Mouse (Mus musculus): Measurements from ENCODE around the gene Spata2. TPM values are rescaled to one million over a fixed set of nuclear protein-coding genes. Genes with fewer than 3 reads are reported as not detected.

The Spata2 gene
- total RNA-seq, 1 experiment from 2014 or later: 16.9 TPM

GRCm38 (mm10) chr2:167487994-167488393, 4.7 kb downstream of the Spata2 start:
- no peak for ATAC-seq (replicated peaks in 1 of 2; ENCODE audit: insufficient read depth in 1 of 2, low FRiP score in 2 of 2, low TSS enrichment in 1 of 2, low read depth in 1 of 2, poor library complexity in 2 of 2, severe bottlenecking in 2 of 2)

GRCm38 (mm10) chr2:167487551-167487950, 5.1 kb downstream of the Spata2 start:
- ATAC-seq (replicated peaks in 1 of 2; ENCODE audit: insufficient read depth in 1 of 2, low FRiP score in 2 of 2, low TSS enrichment in 1 of 2, low read depth in 1 of 2, poor library complexity in 2 of 2, severe bottlenecking in 2 of 2): no peak

DNA sequence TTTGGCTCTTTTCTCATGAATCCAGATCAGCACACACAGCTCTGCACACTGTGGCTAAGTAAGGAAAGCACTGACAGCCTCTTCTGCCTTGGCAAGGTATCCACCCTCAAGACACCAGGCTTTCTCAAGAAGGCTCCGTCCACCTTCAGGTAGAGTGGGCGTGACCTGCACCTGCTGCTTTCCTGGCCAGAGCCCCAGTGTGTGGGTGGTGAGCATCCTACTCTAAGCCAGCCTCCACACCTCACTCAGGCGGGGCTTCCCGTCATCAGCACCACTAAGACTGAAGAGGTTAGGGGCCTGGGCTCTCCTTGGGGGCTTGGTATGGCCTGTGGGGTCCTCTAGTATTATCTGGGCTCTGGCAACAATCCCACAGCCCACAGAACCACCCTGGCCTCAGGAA, 6.1 kb downstream of the Spata2 start:
- ATAC-seq (replicated peaks in 1 of 2; ENCODE audit: insufficient read depth in 1 of 2, low FRiP score in 2 of 2, low TSS enrichment in 1 of 2, low read depth in 1 of 2, poor library complexity in 2 of 2, severe bottlenecking in 2 of 2): no peak

- no peak for ATAC-seq (replicated peaks in 1 of 2; ENCODE audit: insufficient read depth in 1 of 2, low FRiP score in 2 of 2, low TSS enrichment in 1 of 2, low read depth in 1 of 2, poor library complexity in 2 of 2, severe bottlenecking in 2 of 2)
These were observed 6.9 kb downstream of the Spata2 start for GRCm38 (mm10) chr2:167485501-167486377.

DNA sequence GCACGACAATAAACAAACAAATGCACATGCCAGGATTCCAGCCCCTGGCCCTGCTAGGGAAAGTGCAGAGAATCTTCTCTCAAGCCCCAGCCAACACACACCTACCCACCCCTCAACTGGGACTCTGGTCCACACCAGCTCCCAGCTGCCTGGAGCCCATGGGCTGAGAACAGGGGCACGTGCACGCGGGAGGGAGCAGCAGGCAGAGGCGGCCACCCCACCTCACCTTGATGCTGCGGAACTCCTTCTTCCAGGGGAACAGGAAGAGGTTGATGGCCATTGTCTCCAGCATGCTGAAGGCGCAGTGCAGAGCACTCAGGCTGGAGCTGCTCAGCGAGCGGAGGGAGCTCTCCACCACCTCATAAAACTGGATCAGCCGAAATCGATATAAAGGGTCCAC, 7.8 kb downstream of the Spata2 start:
- ATAC-seq (replicated peaks in 1 of 2; ENCODE audit: insufficient read depth in 1 of 2, low FRiP score in 2 of 2, low TSS enrichment in 1 of 2, low read depth in 1 of 2, poor library complexity in 2 of 2, severe bottlenecking in 2 of 2): no peak

DNA sequence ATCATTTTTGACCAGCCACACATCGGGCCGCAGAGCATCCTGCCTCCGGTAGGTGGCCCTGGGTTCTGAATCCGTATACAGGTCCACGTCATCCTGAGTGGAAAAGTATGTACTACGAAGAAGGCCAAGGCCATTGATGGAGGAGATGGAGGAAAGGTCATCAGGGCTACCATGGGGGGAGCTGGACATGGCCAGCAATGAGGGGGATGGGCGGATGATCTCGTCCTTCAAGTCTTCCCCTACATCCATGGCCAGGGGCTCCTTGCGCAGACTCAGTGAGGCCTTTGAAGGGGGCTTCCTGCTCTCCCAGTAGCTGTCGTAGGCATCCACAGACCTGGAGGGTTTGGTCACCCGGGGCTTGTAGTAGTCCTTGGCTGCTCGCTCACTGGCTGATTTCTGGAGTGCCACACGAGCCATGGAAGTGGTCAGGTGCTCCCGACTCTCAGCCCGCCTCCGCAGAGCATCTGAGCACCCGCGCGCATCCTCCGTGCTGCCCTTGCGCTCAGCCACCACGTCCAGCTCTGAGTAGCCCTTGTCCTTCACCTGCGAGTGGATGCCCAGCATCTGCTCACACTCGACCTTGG, 8.8 kb downstream of the Spata2 start:
- no peak for ATAC-seq (replicated peaks in 1 of 2; ENCODE audit: insufficient read depth in 1 of 2, low FRiP score in 2 of 2, low TSS enrichment in 1 of 2, low read depth in 1 of 2, poor library complexity in 2 of 2, severe bottlenecking in 2 of 2)

DNA sequence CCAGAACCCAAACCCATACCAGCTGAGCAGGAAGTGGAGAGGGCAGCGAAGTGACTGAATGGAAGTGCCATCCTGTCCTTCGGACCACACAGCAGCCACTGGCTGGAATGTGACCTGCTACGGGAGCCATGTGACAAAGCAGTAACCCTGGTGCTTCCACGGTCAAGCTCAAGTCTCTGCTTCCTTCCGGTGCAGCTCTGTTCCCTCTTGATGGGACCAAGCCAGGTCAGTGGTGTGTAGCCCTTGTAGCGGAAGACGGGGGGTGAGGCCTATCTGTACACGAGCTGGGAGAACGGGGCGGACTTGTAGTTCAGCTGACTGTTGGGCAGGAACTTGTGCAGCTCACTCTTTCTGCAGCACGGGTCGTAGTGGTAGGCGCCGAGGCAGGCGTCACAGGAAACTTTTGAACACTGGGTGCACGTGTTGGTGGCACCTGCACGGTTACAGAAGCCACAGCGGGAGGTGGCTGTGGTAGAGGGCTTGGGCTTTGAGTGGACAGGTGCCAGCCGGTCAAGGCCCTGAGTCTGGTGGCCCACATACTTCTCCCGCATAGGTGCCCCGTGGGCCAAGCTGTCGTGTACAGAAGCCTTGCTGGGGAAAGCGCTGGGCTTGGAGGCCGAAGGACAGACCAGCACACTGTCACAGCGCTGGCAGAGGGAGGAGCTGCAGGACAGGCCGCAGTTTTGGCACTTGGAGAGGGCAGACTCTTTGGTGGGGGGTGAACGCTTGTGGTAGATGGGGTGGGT, 9.4 kb downstream of the Spata2 start:
- no peak for ATAC-seq (replicated peaks in 1 of 2; ENCODE audit: insufficient read depth in 1 of 2, low FRiP score in 2 of 2, low TSS enrichment in 1 of 2, low read depth in 1 of 2, poor library complexity in 2 of 2, severe bottlenecking in 2 of 2)

- no peak for ATAC-seq (replicated peaks in 1 of 2; ENCODE audit: insufficient read depth in 1 of 2, low FRiP score in 2 of 2, low TSS enrichment in 1 of 2, low read depth in 1 of 2, poor library complexity in 2 of 2, severe bottlenecking in 2 of 2)
These were observed 10.0 kb downstream of the Spata2 start for GRCm38 (mm10) chr2:167482681-167483080.

DNA sequence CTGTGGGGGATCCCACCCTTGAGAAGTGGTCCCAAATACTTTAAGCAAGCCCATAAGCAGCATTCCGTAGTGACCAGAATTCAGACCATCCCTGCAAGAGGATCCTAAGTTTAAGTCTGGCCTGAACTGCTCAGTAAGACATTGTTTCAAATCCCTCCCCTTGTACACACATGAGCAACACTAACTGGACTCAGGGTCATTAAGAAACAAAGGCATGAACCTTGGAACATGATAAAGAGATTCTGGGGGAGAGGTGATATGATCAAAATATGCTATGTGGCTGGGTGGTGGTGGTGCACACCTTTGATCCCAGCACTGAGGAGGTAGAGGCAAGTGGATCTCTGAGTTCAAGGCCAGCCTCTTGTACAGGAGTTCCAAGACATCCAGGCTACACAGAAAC, 13.2 kb downstream of the Spata2 start:
- ATAC-seq (replicated peaks in 1 of 2; ENCODE audit: insufficient read depth in 1 of 2, low FRiP score in 2 of 2, low TSS enrichment in 1 of 2, low read depth in 1 of 2, poor library complexity in 2 of 2, severe bottlenecking in 2 of 2): no peak

- no peak for ATAC-seq (replicated peaks in 1 of 2; ENCODE audit: insufficient read depth in 1 of 2, low FRiP score in 2 of 2, low TSS enrichment in 1 of 2, low read depth in 1 of 2, poor library complexity in 2 of 2, severe bottlenecking in 2 of 2)
These were observed 14.6 kb downstream of the Spata2 start for GRCm38 (mm10) chr2:167478128-167478527.

GRCm38 (mm10) chr2:167476762-167477161, 15.9 kb downstream of the Spata2 start:
- ATAC-seq (replicated peaks in 1 of 2; ENCODE audit: insufficient read depth in 1 of 2, low FRiP score in 2 of 2, low TSS enrichment in 1 of 2, low read depth in 1 of 2, poor library complexity in 2 of 2, severe bottlenecking in 2 of 2): peak in 1 of 2 experiments; percentile 29; a peak in 1 of 4 replicates

GRCm38 (mm10) chr2:167476200-167476688, 16.4 kb downstream of the Spata2 start:
- ATAC-seq (replicated peaks in 1 of 2; ENCODE audit: insufficient read depth in 1 of 2, low FRiP score in 2 of 2, low TSS enrichment in 1 of 2, low read depth in 1 of 2, poor library complexity in 2 of 2, severe bottlenecking in 2 of 2): peak; percentile 35 to 46; a peak in 3 of 4 replicates

GRCm38 (mm10) chr2:167475596-167475995, 17.1 kb downstream of the Spata2 start:
- no peak for ATAC-seq (replicated peaks in 1 of 2; ENCODE audit: insufficient read depth in 1 of 2, low FRiP score in 2 of 2, low TSS enrichment in 1 of 2, low read depth in 1 of 2, poor library complexity in 2 of 2, severe bottlenecking in 2 of 2)

GRCm38 (mm10) chr2:167474218-167474617, 18.5 kb downstream of the Spata2 start:
- no peak for ATAC-seq (replicated peaks in 1 of 2; ENCODE audit: insufficient read depth in 1 of 2, low FRiP score in 2 of 2, low TSS enrichment in 1 of 2, low read depth in 1 of 2, poor library complexity in 2 of 2, severe bottlenecking in 2 of 2)

DNA sequence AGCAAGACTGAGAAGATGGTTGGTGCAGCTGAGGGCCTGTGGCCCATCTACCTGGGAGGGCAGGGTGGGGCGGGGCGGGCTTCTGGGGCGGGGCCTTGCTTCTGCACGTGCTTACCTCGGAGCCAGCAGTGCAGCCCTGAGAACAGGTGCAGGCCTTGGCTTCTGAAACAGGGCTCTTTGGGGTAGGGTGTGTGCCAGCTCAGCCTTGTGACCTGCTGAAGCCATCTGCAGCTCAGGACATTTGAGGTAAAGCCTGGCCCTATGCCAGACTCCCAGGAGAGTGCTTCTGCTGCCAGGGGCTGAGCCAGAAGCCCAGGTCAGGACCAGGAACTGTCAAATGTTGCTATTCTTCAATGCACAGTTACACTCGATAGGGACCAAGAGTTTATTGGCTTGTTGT, 21.1 kb downstream of the Spata2 start:
- no peak for ATAC-seq (replicated peaks in 1 of 2; ENCODE audit: insufficient read depth in 1 of 2, low FRiP score in 2 of 2, low TSS enrichment in 1 of 2, low read depth in 1 of 2, poor library complexity in 2 of 2, severe bottlenecking in 2 of 2)

DNA sequence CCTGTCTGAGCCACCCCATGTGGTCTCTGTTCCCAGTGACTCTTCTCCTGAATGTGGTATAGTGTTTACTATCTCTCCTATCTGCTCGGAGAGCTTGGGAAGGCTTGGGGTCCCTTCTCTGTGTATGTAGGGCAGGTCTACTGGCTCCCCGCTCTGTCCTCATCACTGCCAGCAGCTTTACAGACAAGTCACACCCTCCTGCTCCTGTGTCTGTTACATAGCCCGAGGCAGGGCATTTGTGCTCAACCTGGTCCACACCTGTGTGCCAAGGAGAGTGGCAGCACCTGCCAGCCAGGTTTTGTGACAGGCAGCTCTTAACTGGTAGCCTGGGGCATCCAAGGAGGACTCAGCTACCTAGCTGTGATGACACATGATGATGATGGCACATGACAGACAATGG, 22.1 kb downstream of the Spata2 start:
- ATAC-seq (replicated peaks in 1 of 2; ENCODE audit: insufficient read depth in 1 of 2, low FRiP score in 2 of 2, low TSS enrichment in 1 of 2, low read depth in 1 of 2, poor library complexity in 2 of 2, severe bottlenecking in 2 of 2): no peak

DNA sequence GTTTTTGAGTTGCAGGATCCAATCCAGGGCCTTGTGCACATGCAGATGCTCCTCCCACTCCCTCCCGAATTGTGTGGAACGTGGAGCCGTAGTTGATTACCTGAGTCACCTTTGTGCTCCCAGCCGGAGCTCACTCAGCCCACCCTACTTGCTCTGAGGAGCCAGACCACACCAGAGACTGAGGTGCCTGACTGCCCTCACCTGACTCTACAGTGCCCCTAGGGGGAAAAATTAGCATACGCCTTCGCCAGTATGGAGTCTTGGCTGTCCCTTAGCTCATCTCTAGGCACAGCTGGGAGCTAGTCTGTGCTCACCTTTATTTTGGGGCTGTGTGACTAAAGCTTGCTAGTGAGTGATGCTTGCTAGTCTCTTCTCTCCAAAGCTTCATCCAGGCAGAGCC, 24.2 kb downstream of the Spata2 start:
- ATAC-seq (replicated peaks in 1 of 2; ENCODE audit: insufficient read depth in 1 of 2, low FRiP score in 2 of 2, low TSS enrichment in 1 of 2, low read depth in 1 of 2, poor library complexity in 2 of 2, severe bottlenecking in 2 of 2): no peak

- no peak for ATAC-seq (replicated peaks in 1 of 2; ENCODE audit: insufficient read depth in 1 of 2, low FRiP score in 2 of 2, low TSS enrichment in 1 of 2, low read depth in 1 of 2, poor library complexity in 2 of 2, severe bottlenecking in 2 of 2)
These were observed 25.5 kb downstream of the Spata2 start for GRCm38 (mm10) chr2:167467214-167467613.
